Mouse (Mus musculus) MEL (cell line): ENCODE data around the gene Igfn1. TPM values are rescaled to one million over a fixed set of nuclear protein-coding genes. Genes with fewer than 3 reads are reported as not detected.

Experiments used
- DNase-seq: peaks from one replicate; pipeline ENCODE4 v3.0.0; 2011; ENCODE audit warnings: low read depth, low spot score
- H3K27ac ChIP-seq: 2 replicates; pipeline ENCODE4 v1.5.1; 2012; ENCODE audit warnings: low read depth, mild to moderate bottlenecking, control low read depth, low read length, moderate library complexity; ENCODE audit not compliant: control insufficient read depth
- H3K27me3 ChIP-seq, 2 experiments: fragments of 150-350 bp in 1 of 2; sonication (generic) in 1 of 2; 2 replicates each; pipeline ENCODE4 v1.6.1; 2012; ENCODE audit warnings: low read length in 2 of 2, mild to moderate bottlenecking in 2 of 2, improper control_type of control experiment in 1 of 2, moderate library complexity in 1 of 2; ENCODE audit not compliant: insufficient read depth in 2 of 2, control insufficient read depth in 1 of 2
- H3K36me3 ChIP-seq, 2 experiments: 2 replicates each; pipeline ENCODE4 v1.6.1; 2012 to 2014; ENCODE audit warnings: low read length in 2 of 2, improper control_type of control experiment in 1 of 2, inconsistent platforms in 1 of 2, mild to moderate bottlenecking in 1 of 2; ENCODE audit not compliant: insufficient read depth in 2 of 2, control insufficient read depth in 1 of 2
- H3K4me1 ChIP-seq, 2 experiments: fragments of 150-350 bp in 1 of 2; sonication (generic) in 1 of 2; 2 replicates each; pipeline ENCODE4 v1.6.1; 2012; ENCODE audit warnings: low read length in 2 of 2, improper control_type of control experiment in 1 of 2, mild to moderate bottlenecking in 1 of 2; ENCODE audit not compliant: insufficient read depth in 2 of 2, control insufficient read depth in 1 of 2
- H3K4me3 ChIP-seq, 2 experiments: fragments of 150-350 bp in 1 of 2; sonication (generic) in 1 of 2; 2 replicates each; pipeline ENCODE4 v1.5.1; 2012; ENCODE audit warnings: low read depth in 2 of 2, low read length in 2 of 2, mild to moderate bottlenecking in 2 of 2, moderate library complexity in 2 of 2, control low read depth in 1 of 2, improper control_type of control experiment in 1 of 2; ENCODE audit not compliant: control insufficient read depth in 1 of 2, insufficient read depth in 1 of 2
- H3K79me2 ChIP-seq: 2 replicates; pipeline ENCODE4 v1.6.1; 2012; ENCODE audit warnings: mild to moderate bottlenecking, low read length, moderate library complexity; ENCODE audit not compliant: control insufficient read depth, poor library complexity, insufficient read depth
- H3K9ac ChIP-seq: 2 replicates; pipeline ENCODE4 v1.6.1; 2012; ENCODE audit warnings: low read depth, mild to moderate bottlenecking, control low read depth, low read length, moderate library complexity; ENCODE audit not compliant: control insufficient read depth, poor library complexity, severe bottlenecking
- H3K9me3 ChIP-seq: fragments of 150-350 bp; sonication (generic); replicated peaks from 2 replicates; pipeline ENCODE4 v1.6.1; 2012; ENCODE audit warnings: mild to moderate bottlenecking, low read length, improper control_type of control experiment, moderate library complexity; ENCODE audit not compliant: insufficient read depth
- BHLHE40 ChIP-seq: IDR thresholded peaks from 2 replicates; pipeline ENCODE4 v1.6.1; 2012; ENCODE audit warnings: low read depth, mild to moderate bottlenecking, inconsistent platforms, low read length, improper control_type of control experiment, borderline replicate concordance
- CHD1 ChIP-seq: IDR thresholded peaks from 2 replicates; pipeline ENCODE4 v1.6.1; 2012; ENCODE audit warnings: low read depth, mild to moderate bottlenecking, inconsistent platforms, low read length, improper control_type of control experiment
- E2F4 ChIP-seq: IDR thresholded peaks from 2 replicates; pipeline ENCODE4 v1.6.1; 2011; ENCODE audit warnings: low read depth, low read length, improper control_type of control experiment, borderline replicate concordance
- ELF1 ChIP-seq: IDR thresholded peaks from 2 replicates; pipeline ENCODE4 v1.6.1; 2014; ENCODE audit warnings: low read depth, mild to moderate bottlenecking, inconsistent platforms, low read length, improper control_type of control experiment, moderate library complexity
- EP300 ChIP-seq, 2 experiments: IDR thresholded peaks; 2 replicates each; pipeline ENCODE4 v1.6.1; 2011; ENCODE audit warnings: improper control_type of control experiment in 2 of 2, low read length in 2 of 2, low read depth in 1 of 2, mild to moderate bottlenecking in 1 of 2
- HCFC1 ChIP-seq: IDR thresholded peaks from 2 replicates; pipeline ENCODE4 v1.6.1; 2012; ENCODE audit warnings: low read depth, mild to moderate bottlenecking, inconsistent platforms, low read length, improper control_type of control experiment, moderate library complexity
- KAT2A ChIP-seq: conservative IDR thresholded peaks from 2 replicates; pipeline ENCODE4 v1.6.1; 2012; ENCODE audit warnings: low read depth, low read length, improper control_type of control experiment, inconsistent platforms
- MEF2A ChIP-seq: IDR thresholded peaks from 2 replicates; pipeline ENCODE4 v1.6.1; 2014; ENCODE audit warnings: low read depth, mild to moderate bottlenecking, inconsistent platforms, low read length, improper control_type of control experiment; ENCODE audit not compliant: poor library complexity, insufficient replicate concordance, severe bottlenecking; ENCODE audit errors: extremely low read depth
- MXI1 ChIP-seq: IDR thresholded peaks from 2 replicates; pipeline ENCODE4 v1.6.1; 2011; ENCODE audit warnings: mild to moderate bottlenecking, low read depth, low read length, improper control_type of control experiment
- NRF1 ChIP-seq: IDR thresholded peaks from 2 replicates; pipeline ENCODE4 v1.6.1; 2014; ENCODE audit warnings: low read depth, mild to moderate bottlenecking, inconsistent platforms, low read length, improper control_type of control experiment, moderate library complexity; ENCODE audit not compliant: poor library complexity, insufficient read depth, severe bottlenecking
- POLR2A ChIP-seq, 2 experiments: IDR thresholded peaks; 2 replicates each; pipeline ENCODE4 v1.6.1; 2011 to 2012; ENCODE audit warnings: low read length in 2 of 2, mild to moderate bottlenecking in 2 of 2, control low read depth in 1 of 2, improper control_type of control experiment in 1 of 2, low read depth in 1 of 2, moderate library complexity in 1 of 2; ENCODE audit not compliant: control insufficient read depth in 1 of 2, insufficient read depth in 1 of 2, poor library complexity in 1 of 2
- POLR2AphosphoS2 ChIP-seq: IDR thresholded peaks from 2 replicates; pipeline ENCODE4 v1.6.1; 2011; ENCODE audit warnings: low read length, improper control_type of control experiment
- RCOR1 ChIP-seq: IDR thresholded peaks from 2 replicates; pipeline ENCODE4 v1.6.1; 2012; ENCODE audit warnings: low read depth, mild to moderate bottlenecking, inconsistent platforms, low read length, improper control_type of control experiment
- SMC3 ChIP-seq: IDR thresholded peaks from 2 replicates; pipeline ENCODE4 v1.6.1; 2011; ENCODE audit warnings: low read depth, low read length, improper control_type of control experiment
- TAL1 ChIP-seq: IDR thresholded peaks from 2 replicates; pipeline ENCODE4 v1.6.1; 2012; ENCODE audit warnings: mild to moderate bottlenecking, inconsistent platforms, low read length, moderate library complexity, mixed read lengths
- TBP ChIP-seq: IDR thresholded peaks from 2 replicates; pipeline ENCODE4 v1.8.0; 2011; ENCODE audit warnings: low read depth, low read length, improper control_type of control experiment
- ZC3H11A ChIP-seq: IDR thresholded peaks from 2 replicates; pipeline ENCODE4 v1.6.1; 2012; ENCODE audit warnings: low read depth, mild to moderate bottlenecking, inconsistent platforms, low read length, improper control_type of control experiment
- ZMIZ1 ChIP-seq: IDR thresholded peaks from 2 replicates; pipeline ENCODE4 v1.6.1; 2012; ENCODE audit warnings: low read depth, mild to moderate bottlenecking, inconsistent platforms, low read length, improper control_type of control experiment, moderate library complexity
- ZNF384 ChIP-seq: IDR thresholded peaks from 2 replicates; pipeline ENCODE4 v1.6.1; 2012; ENCODE audit warnings: low read depth, mild to moderate bottlenecking, inconsistent platforms, low read length, improper control_type of control experiment
- polyA plus RNA-seq, 2 experiments: library from polyadenylated mRNA; stranded (reverse) in 1 of 2; unstranded in 1 of 2; fragments of >175 nt in 1 of 2; fragments of >200 nt in 1 of 2; gene quantifications; 2 replicates each; pipeline versions ENCODE4 v1.2.1 to v1.2.4; 2012; ENCODE audit warnings: low replicate concordance in 2 of 2, low read depth in 1 of 2; ENCODE audit not compliant: insufficient read length in 2 of 2, insufficient read depth in 1 of 2, missing spikeins in 1 of 2
- total RNA-seq: library from RNA; depleted of rRNA; stranded (reverse); fragments of 300-350 nt; gene quantifications from 2 replicates; pipeline ENCODE4 v1.2.3, GENCODE M21; 2012

Igfn1 gene
- total and polyA plus RNA-seq, 3 experiments: 0.14 to 0.15 TPM; not detected in 1

DNA sequence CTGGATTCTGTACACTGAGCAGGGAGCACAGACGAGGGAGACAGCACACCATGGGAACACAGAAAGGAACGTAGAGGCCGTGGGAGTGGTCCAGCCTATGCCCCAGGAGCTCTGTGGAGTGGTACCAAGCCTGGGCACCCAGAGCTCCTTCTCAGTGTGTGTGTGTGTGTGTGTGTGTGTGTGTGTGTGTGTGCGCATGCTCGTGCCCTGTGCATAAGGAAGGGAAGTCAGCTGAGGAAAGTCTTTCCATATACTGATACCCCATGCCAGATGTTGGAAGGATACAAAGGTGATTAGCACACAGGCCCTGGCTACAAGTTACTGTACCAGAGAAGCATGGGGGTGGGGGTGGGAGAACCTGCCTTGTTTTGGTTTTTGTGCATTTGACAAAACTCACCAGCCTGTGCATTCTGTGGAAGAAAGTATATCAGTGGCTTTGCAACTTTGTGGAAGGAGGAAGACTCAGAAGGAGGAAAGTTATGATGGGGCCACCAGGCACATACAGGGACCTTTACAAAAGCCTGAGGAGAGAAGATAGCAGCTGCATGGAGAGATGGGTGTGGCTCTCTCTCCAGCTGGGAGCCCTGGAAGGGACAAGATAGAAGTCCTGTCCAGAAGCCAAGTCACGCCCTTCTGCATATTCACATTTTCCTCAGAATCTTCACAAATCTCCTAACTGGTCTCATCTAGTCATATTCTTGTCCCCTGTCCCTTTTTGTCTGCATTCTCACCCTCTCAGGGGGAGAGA lies 64.7 kb downstream of the Igfn1 start (continued):
- TF ChIP-seq TAL1 (peak; percentile 97), ZMIZ1 (no peak), MEF2A (no peak), CHD1 (no peak), TBP (no peak), HCFC1 (no peak), ELF1 (no peak), BHLHE40 (peak; percentile 26; the same call in 1 of the 2 replicates), E2F4 (no peak), MXI1 (no peak), SMC3 (no peak), RCOR1 (peak; percentile 74; the same call in 1 of the 2 replicates)

- Histone ChIP-seq H3K27me3 (peaks cover 0 to 10% of the 10 kb centered on the region in 2 experiments; a peak in 3 of 4 replicates), H3K9me3 (no peaks in the 10 kb centered on the region), H3K4me1 (peaks cover 0 to 3% of the 10 kb centered on the region in 2 experiments; a peak in 2 of 4 replicates), H3K79me2 (no peaks in the 10 kb centered on the region), H3K9ac (no peak overlapping the region), H3K27ac (no peak overlapping the region), H3K4me3 (no peak overlapping the region), H3K36me3 (peaks cover 0 to 3% of the 10 kb centered on the region in 2 experiments; a peak in 2 of 4 replicates)
- no peak for TF ChIP-seq SMC3
- no peak for TF ChIP-seq MXI1
- no peak for TF ChIP-seq POLR2A (IDR thresholded peaks at IDR 0.05; ENCODE audit: control insufficient read depth in 1 of 2, insufficient read depth in 1 of 2, low read depth in 1 of 2, low read length in 2 of 2, poor library complexity in 1 of 2)
- TF ChIP-seq ZC3H11A: no peak
- no peak for TF ChIP-seq BHLHE40
- TF ChIP-seq ZNF384: no peak
- no peak for TF ChIP-seq RCOR1
- no peak for TF ChIP-seq KAT2A
- no peak for TF ChIP-seq CHD1
- TF ChIP-seq ZMIZ1: no peak
- no peak for DNase-seq
These were observed 70.1 kb downstream of the Igfn1 start for GRCm38 (mm10) chr1:135936091-135936490.

DNA sequence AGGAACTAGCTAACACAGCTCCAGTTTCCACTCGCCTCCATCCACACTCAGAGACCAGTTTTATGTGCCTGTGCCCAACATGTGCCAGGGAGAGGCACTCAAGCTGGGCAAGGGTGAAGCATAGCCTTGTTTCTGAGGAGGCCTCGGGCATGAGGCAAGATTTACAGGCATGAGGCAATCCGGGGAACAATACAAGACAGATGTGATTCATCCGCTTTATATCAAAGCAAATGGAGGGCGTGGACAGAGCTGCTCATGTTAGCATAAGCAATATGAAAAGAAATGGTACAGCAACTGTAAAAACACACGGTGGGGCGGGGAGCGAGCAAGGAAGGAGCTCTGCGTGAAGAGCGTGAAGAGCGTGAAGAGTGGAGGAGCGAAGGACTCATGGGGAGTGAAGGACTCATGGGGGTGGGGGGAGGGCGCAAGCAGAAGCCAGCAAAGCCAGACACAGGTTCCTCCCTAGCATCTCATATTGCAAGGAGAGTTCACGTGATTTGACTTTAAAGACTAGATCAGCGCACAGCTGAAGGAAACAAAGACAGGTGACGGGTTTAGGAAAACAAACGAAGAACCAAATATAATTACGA lies 72.3 kb downstream of the Igfn1 start:
- Histone ChIP-seq H3K4me3 (no peak overlapping the region), H3K27me3 (peaks cover 0 to 14% of the 10 kb centered on the region in 2 experiments; a peak in 3 of 4 replicates), H3K9ac (no peak overlapping the region), H3K79me2 (no peaks in the 10 kb centered on the region), H3K4me1 (no peaks in the 10 kb centered on the region), H3K27ac (no peak overlapping the region), H3K9me3 (no peaks in the 10 kb centered on the region), H3K36me3 (no peaks in the 10 kb centered on the region)
- no peak for DNase-seq
- TF ChIP-seq POLR2AphosphoS2 (no peak), RCOR1 (no peak), BHLHE40 (no peak), EP300 (IDR thresholded peaks at IDR 0.05; ENCODE audit: low read depth in 1 of 2, low read length in 2 of 2) (no peak), NRF1 (no peak), ZNF384 (no peak)
